Mouse (Mus musculus) lung, postnatal 0 days (tissue): ENCODE results near the gene Hspa4. TPM values are rescaled to one million over a fixed set of nuclear protein-coding genes. Genes with fewer than 3 reads are reported as not detected.
"Not testable (repeated sequence)": the region's sequence is repeated elsewhere in the genome, so short reads cannot be mapped to it uniquely, and the experiment has no call there.

Experiments used
- ATAC-seq: fragments of 200-750 bp; cut with Nextera tagmentation; 2 replicates; pipeline ENCODE4 v1.8.0; 2017; ENCODE audit warnings: moderate library complexity
- DNase-seq: peaks from one replicate; pipeline ENCODE4 v3.0.0-alpha.2; 2016; ENCODE audit warnings: low spot score
- H3K27ac ChIP-seq: fragments of 300-500 bp; sonication (generic); 2 replicates; pipeline ENCODE4 v1.5.1; 2014; ENCODE audit warnings: antibody characterized with exemption, mild to moderate bottlenecking, low read length, mixed read lengths
- H3K27me3 ChIP-seq: fragments of 300-500 bp; sonication (generic); replicated peaks from 2 replicates; pipeline ENCODE4 v1.6.1; 2014; ENCODE audit warnings: low read length, mixed read lengths; ENCODE audit not compliant: insufficient read depth
- H3K36me3 ChIP-seq: fragments of 300-500 bp; sonication (generic); 2 replicates; pipeline ENCODE4 v1.6.1; 2014; ENCODE audit warnings: low read length, mixed read lengths; ENCODE audit not compliant: insufficient read depth
- H3K4me1 ChIP-seq: fragments of 300-500 bp; sonication (generic); 2 replicates; pipeline ENCODE4 v1.6.1; 2014; ENCODE audit warnings: antibody characterized with exemption, low read depth, low read length, mixed read lengths; ENCODE audit not compliant: insufficient read depth
- H3K4me2 ChIP-seq: fragments of 300-500 bp; sonication (generic); replicated peaks from 2 replicates; pipeline ENCODE4 v1.6.1; 2014; ENCODE audit warnings: low read depth, mild to moderate bottlenecking, low read length, moderate library complexity, mixed read lengths
- H3K4me3 ChIP-seq: fragments of 300-500 bp; sonication (generic); 2 replicates; pipeline ENCODE4 v1.5.1; 2014; ENCODE audit warnings: low read depth, low read length
- H3K9ac ChIP-seq: fragments of 300-500 bp; sonication (generic); replicated peaks from 2 replicates; pipeline ENCODE4 v1.6.1; 2014; ENCODE audit warnings: low read depth, mild to moderate bottlenecking
- H3K9me3 ChIP-seq: fragments of 300-500 bp; sonication (generic); 2 replicates; pipeline ENCODE4 v1.6.1; 2016; ENCODE audit warnings: low read length, mixed read lengths
- CTCF ChIP-seq: IDR thresholded peaks from 2 replicates; pipeline ENCODE4 v1.5.1; 2016; ENCODE audit warnings: antibody characterized with exemption, mild to moderate bottlenecking
- EP300 ChIP-seq: IDR thresholded peaks from 2 replicates; pipeline ENCODE4 v1.6.1; 2016; ENCODE audit warnings: antibody characterized with exemption, mild to moderate bottlenecking, control low read depth
- WGBS: fragments of 180-500 bp; shearing (Covaris S2); extraction: QIAGEN DNeasy Blood & Tissue Kit; methylation state at CpG from one replicate; pipeline ENCODE4 v1.1.7; 2014; 5-methylcytosine and 5-hydroxymethylcytosine counted together
- polyA plus RNA-seq: library from polyadenylated mRNA; unstranded; fragments of >200 nt; fragmentation: Nextera tagmentation; extraction: Ambion mirVana; gene quantifications from 2 replicates; pipeline ENCODE4 v1.2.1, GENCODE M21; 2015

Gene Hspa4
- polyA plus RNA-seq: 42.0 and 42.3 TPM in 2 replicates

GRCm38 (mm10) chr11:53300330-53301166, at the start of gene Hspa4:
TSS of gene Hspa4 (minus strand) at chr11:53300457.
- peak within 1 kb of the TSS; percentile 74 for H3K4me2 ChIP-seq
- no peaks in the 10 kb centered on the region for H3K27me3 ChIP-seq
- DNase-seq (peak; percentile 99), ATAC-seq (peak; percentile 97)
- peak within 1 kb of the TSS; percentile 99 for H3K27ac ChIP-seq
- peaks cover 14% of the 10 kb centered on the region; the same call in 1 of the 2 replicates for H3K4me1 ChIP-seq
- H3K9me3 ChIP-seq: no peaks in the 10 kb centered on the region
- TF ChIP-seq EP300 (peak; percentile 88), CTCF (no peak)
- peak within 1 kb of the TSS; percentile 98 for H3K4me3 ChIP-seq
- H3K9ac ChIP-seq: peak within 1 kb of the TSS; percentile 96
- WGBS: under 1% methylated on average over 55 of the region's 58 CpGs
- no peaks in the 10 kb centered on the region for H3K36me3 ChIP-seq

GRCm38 (mm10) chr11:53345738-53346137, 45.5 kb upstream of the Hspa4 start:
- no peaks in the 10 kb centered on the region for H3K36me3 ChIP-seq
- no peak overlapping the region for H3K4me2 ChIP-seq
- ATAC-seq (no peak), DNase-seq (no peak)
- H3K27ac ChIP-seq: no peak overlapping the region
- 15% methylated on average over 2 of the region's 2 CpGs for WGBS
- H3K9ac ChIP-seq: no peak overlapping the region
- H3K4me3 ChIP-seq: no peak overlapping the region
- H3K27me3 ChIP-seq: no peaks in the 10 kb centered on the region
- TF ChIP-seq CTCF: no peak
- no peak for TF ChIP-seq EP300
- no peaks in the 10 kb centered on the region for H3K4me1 ChIP-seq
- H3K9me3 ChIP-seq: no peaks in the 10 kb centered on the region

DNA sequence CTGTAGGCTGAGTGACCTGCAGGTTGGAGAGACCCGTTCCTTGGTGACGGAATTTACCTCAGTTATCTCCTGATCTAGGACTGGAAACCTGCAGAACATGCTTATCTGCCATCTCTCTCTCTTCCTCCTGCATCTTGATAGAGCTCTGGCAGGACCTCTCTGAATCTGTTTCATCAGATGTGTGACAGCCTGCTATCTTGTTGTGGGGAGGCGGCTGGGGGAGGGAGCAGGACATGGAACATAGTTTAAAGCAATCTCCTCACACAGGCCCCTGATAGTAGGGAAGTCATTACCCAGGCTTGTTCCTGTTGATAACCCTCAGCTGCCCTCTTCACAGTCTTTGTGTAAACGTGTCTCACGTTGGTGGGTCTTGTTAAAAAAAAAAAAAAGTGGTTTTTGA, 45.1 kb upstream of the Hspa4 start:
- WGBS: 12% methylated on average over 5 of the region's 5 CpGs
- no peaks in the 10 kb centered on the region for H3K9me3 ChIP-seq
- H3K27ac ChIP-seq: no peak overlapping the region
- H3K27me3 ChIP-seq: no peaks in the 10 kb centered on the region
- no peak for TF ChIP-seq CTCF
- TF ChIP-seq EP300: no peak
- H3K9ac ChIP-seq: no peak overlapping the region
- H3K4me1 ChIP-seq: no peaks in the 10 kb centered on the region
- H3K36me3 ChIP-seq: no peaks in the 10 kb centered on the region
- no peak overlapping the region for H3K4me3 ChIP-seq
- DNase-seq (no peak), ATAC-seq (no peak)
- no peak overlapping the region for H3K4me2 ChIP-seq

DNA sequence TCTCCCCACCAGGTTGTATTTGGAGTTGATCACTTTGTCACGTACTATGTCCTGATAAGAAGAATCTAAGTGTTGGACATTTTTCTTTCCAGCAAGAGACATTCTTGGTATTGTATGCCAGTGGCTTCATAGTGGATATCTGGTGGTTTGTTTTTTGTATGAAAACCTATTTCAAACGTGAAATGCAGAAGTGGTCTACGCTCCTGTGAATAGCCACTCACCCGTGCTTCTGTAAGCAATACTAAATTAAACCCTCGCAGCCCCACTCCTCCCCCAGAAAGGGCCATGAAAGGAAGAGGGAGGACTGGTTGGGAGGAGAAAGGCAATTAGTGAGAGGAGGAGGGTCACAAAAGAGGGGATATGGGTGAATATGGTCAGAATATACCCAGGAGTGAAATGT, 42.5 kb upstream of the Hspa4 start:
- Histone ChIP-seq H3K36me3 (no peaks in the 10 kb centered on the region), H3K9me3 (no peaks in the 10 kb centered on the region), H3K27ac (no peak overlapping the region), H3K4me3 (no peak overlapping the region), H3K4me2 (no peak overlapping the region), H3K4me1 (no peaks in the 10 kb centered on the region), H3K27me3 (no peaks in the 10 kb centered on the region), H3K9ac (no peak overlapping the region)
- TF ChIP-seq CTCF: no peak
- WGBS: 51% methylated on average over 5 of the region's 5 CpGs
- ATAC-seq (no peak), DNase-seq (no peak)

- H3K4me1 ChIP-seq, H3K9ac ChIP-seq, H3K27ac ChIP-seq, H3K27me3 ChIP-seq, H3K36me3 ChIP-seq, H3K4me3 ChIP-seq, H3K4me2 ChIP-seq, ATAC-seq, H3K9me3 ChIP-seq: not testable (repeated sequence)
- 63% methylated on average over 10 of the region's 10 CpGs for WGBS
- peak; percentile 40 for DNase-seq
These were observed 40.8 kb upstream of the Hspa4 start for GRCm38 (mm10) chr11:53341019-53341418.

- Histone ChIP-seq H3K4me2 (no peak overlapping the region), H3K27me3 (no peaks in the 10 kb centered on the region), H3K27ac (no peak overlapping the region), H3K9ac (no peak overlapping the region), H3K4me1 (no peaks in the 10 kb centered on the region), H3K36me3 (no peaks in the 10 kb centered on the region), H3K9me3 (no peaks in the 10 kb centered on the region), H3K4me3 (no peak overlapping the region)
- WGBS: 59% methylated on average over 8 of the region's 8 CpGs
- no peak for ATAC-seq
- TF ChIP-seq CTCF: no peak
- no peak for TF ChIP-seq EP300
- no peak for DNase-seq
These were observed 37.4 kb upstream of the Hspa4 start for GRCm38 (mm10) chr11:53337684-53338083.

- Histone ChIP-seq H3K36me3 (no peaks in the 10 kb centered on the region), H3K4me2 (no peak overlapping the region), H3K27ac (no peak overlapping the region), H3K9ac (no peak overlapping the region), H3K4me1 (no peaks in the 10 kb centered on the region), H3K9me3 (no peaks in the 10 kb centered on the region), H3K27me3 (no peaks in the 10 kb centered on the region), H3K4me3 (no peak overlapping the region)
- TF ChIP-seq CTCF (no peak), EP300 (no peak)
- ATAC-seq: no peak
- DNase-seq: no peak
- 83% methylated on average over 1 of the region's 1 CpGs for WGBS
These were observed 36.7 kb upstream of the Hspa4 start for GRCm38 (mm10) chr11:53336924-53337323.
